In genomic region chr19:4494707-4495106, GRCm38 (mm10) we compare ENCODE assay signal across 20 mouse cellular contexts. TPM values are rescaled to one million over a fixed set of nuclear protein-coding genes. Genes with fewer than 3 reads are reported as not detected.
"Had no signal": no experiment of that assay in that cellular context is flagged by ENCODE, and none has a peak within 500 bp of the region (broad histone marks: within the 10 kb centered on the region; RNA-seq: fewer than 3 reads in every experiment).

No protein-coding gene starts in this region.

- H3K9me3 ChIP-seq: limb, embryonic 12.5 days; liver, embryonic 13.5 days; lung, embryonic 15.5 days; megakaryocyte, embryonic 14.5 days; midbrain, embryonic 12.5 days; neural tube, embryonic 15.5 days had no signal

- H3K4me3 ChIP-seq: limb, embryonic 12.5 days; liver, embryonic 13.5 days; lung, embryonic 15.5 days; megakaryocyte, embryonic 14.5 days; midbrain, embryonic 12.5 days; neural tube, embryonic 15.5 days had no signal

- DNase-seq: kidney, postnatal 36 days; layer of hippocampus, adult 9-11 months; layer of hippocampus, postnatal 36 days; liver; liver, embryonic 13.5 days; liver, postnatal 0 days; lung, postnatal 14 days; right cerebral cortex, adult 18-20 months; right cerebral cortex, postnatal 25 days; thymus, postnatal 36 days had no signal

- ATAC-seq: liver, postnatal 0 days had no signal

- H3K36me3 ChIP-seq: limb, embryonic 12.5 days; liver, embryonic 13.5 days; lung, embryonic 15.5 days; midbrain, embryonic 12.5 days; neural tube, embryonic 15.5 days had no signal

- H3K4me2 ChIP-seq: limb, embryonic 12.5 days; liver, embryonic 13.5 days; lung, embryonic 15.5 days; midbrain, embryonic 12.5 days; neural tube, embryonic 15.5 days had no signal

- H3K27me3 ChIP-seq: limb, embryonic 12.5 days; lung, embryonic 15.5 days; midbrain, embryonic 12.5 days; neural tube, embryonic 15.5 days had no signal

- H3K27ac ChIP-seq: kidney, postnatal 0 days; limb, embryonic 12.5 days; liver, embryonic 13.5 days; lung, embryonic 15.5 days; macrophage; midbrain, embryonic 12.5 days; neural tube, embryonic 15.5 days had no signal

- H3K9ac ChIP-seq: limb, embryonic 12.5 days; liver, embryonic 13.5 days; liver, postnatal 0 days; lung, embryonic 15.5 days; midbrain, embryonic 12.5 days; neural tube, embryonic 15.5 days had no signal

RNA-seq across cellular contexts. Expression of gene 2010003K11Rik, which starts 3.7 kb away (rescaled TPM):
- polyA plus RNA-seq: limb, embryonic 12.5 days; liver, embryonic 13.5 days; lung, embryonic 15.5 days; macrophage; midbrain, embryonic 12.5 days; midbrain, postnatal 0 days; neural tube, embryonic 11.5 days; thymus, postnatal 0 days had no signal

RNA-seq across cellular contexts. Expression of gene Syt12, which starts 17.5 kb away (rescaled TPM):
- polyA plus RNA-seq: macrophage had no signal
